Mouse (Mus musculus): ENCODE results near the gene Prima1. TPM values are rescaled to one million over a fixed set of nuclear protein-coding genes. Genes with fewer than 3 reads are reported as not detected.

Prima1 gene
- polyA plus RNA-seq, 1 experiment: 0.57 TPM

DNA sequence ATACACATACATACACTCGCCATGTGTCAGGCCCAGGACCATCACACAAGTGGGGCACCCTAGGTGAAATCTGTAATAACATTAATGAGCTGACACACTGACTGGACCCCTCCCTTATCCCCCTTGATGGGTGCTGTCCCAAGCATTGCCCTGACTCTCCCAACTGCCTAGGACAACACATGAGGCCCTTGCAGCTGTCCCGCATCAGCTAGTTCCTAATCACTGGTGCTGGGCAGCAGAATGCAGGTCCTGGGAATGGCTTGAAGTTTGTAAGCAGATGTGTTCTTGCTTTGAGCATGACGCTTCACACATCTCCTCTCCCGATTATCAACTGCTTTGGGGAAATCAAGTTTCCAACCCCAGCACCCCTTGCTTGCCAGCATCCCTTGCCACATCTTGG lies 15.8 kb downstream of the Prima1 start:
- no peak for DNase-seq (ENCODE audit: low read depth)

DNA sequence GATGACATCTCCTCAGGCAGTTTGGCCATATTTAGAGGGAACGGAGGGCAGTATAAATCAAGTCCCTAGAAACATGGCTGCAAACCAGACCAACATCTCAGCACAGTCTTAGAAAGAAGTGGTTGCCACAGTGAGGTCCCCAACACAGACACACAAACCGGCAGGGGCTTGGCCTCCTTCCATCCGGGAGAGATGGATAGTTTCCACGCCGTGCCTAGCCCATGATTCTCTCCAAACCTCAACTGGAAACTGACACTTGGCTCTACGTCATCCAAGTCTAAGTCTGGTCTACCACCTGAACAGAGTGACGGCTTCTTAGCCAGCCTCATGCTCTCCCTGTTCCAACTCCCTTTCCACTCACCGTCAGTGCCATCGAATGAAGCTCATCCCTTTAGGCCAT lies 18.3 kb downstream of the Prima1 start:
- DNase-seq (ENCODE audit: low read depth): no peak

DNA sequence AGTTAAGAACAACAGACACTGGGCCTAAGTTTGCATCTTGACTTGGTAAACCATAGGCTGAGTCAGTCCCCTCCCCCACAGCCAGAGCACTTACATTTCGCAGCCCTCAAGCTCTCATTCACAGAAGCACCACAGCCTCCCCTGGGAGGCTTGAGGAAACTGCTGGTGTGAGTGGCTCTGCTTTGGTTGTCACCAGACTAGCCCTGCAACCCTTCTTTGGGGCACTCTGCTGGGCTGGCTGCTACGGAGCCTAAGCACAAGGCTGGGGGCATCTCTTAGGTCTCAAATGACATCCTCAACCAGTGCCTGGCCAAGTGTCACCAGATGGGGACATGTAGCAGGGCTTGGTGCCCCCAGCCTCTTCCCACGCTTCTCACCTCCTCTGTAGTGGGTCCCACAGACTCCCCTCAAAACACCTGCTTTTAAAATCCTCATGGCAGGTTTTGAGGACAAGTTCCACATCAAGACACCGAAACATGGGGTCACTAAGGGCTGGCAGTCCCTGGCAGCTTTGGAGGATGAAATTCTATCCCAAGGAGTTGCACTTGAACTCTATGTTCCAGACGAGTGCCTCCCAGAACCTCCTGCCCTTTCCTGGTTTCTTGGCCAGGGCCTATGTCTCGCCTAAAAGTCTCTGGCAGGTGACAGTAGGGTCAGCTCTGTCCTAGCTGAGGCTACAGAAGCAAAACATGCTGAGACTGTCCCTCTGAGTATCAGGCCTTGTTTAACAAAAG lies 25.9 kb downstream of the Prima1 start:
- DNase-seq (ENCODE audit: low read depth): no peak

DNA sequence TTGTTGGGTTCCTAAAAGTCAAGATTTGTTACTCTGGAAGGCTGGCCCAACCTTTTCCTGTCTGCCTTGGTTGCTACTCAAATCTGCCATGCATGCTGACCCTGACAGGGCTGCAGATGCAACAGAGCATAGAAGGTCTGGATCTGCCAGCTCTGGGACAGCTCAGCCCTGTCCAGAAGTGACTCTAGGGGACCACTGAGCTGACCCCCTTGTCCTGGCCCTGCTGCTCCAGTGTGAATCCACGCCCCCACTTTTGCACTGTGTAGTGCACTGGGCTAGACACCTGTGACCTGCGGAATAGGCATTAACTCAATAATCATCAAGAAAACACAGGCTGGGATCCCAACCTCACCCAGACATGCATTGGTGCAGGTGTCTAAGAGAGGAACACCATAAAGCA lies 27.2 kb downstream of the Prima1 start:
- DNase-seq (ENCODE audit: low read depth): no peak

DNA sequence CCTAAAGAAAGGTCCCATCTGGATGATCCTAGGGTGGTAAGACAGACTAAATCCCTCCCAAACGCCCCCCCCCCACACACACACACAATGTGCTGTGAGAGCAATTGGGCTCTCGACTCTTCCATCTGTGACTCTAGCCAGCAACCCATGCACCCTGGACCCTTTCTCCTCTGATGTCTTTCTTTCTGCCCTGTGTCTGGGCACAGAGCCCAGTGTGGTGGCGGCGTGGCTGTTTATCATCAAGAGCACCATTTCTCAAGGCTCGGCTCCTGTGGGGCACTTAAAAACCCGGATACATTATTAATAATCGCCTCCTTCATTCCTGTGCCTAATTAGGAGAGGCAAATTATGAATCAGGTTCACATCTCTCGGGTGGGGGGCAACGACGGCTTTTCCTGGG lies 27.7 kb downstream of the Prima1 start:
- no peak for DNase-seq (ENCODE audit: low read depth)

DNA sequence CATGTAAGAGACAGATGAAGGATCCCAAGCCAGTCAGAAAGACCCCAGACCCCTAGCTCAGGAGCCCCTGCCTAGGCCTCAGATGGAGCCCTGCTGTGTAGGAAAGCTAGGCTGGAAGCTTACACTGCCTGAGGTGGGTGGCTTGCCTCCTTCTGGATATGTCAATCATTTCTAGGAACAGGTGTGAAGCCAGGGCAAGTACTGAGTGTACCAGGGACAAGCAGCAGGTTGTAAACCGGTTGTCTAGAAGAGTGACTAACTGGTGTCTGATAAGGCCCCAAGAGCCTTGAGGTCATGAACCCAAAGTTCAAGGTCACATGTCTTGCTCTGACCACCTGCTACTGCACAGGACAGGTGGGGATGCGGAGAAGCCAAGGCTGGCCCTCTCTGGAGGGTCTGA lies 28.4 kb downstream of the Prima1 start:
- DNase-seq (ENCODE audit: low read depth): no peak

DNA sequence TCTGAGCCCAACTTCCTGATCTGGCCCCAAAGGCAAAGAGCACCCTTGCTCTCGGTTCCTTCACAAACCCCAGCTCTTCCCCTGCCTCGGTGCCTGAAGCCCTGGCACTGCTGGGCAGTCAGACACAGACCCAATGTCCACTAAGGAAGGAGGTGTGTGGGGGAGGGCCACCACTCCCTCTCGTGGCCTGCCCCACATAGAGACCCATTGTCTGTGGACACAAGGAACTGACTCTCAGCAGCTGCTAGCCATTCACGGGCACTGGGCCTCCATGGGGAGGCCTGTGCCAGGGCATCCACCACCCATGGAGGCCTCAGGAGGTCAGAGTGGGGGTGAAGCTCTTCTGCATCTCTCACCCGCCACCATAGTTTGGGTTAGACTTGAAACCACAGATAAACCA lies 30.9 kb downstream of the Prima1 start:
- no peak for DNase-seq (ENCODE audit: low read depth)

DNA sequence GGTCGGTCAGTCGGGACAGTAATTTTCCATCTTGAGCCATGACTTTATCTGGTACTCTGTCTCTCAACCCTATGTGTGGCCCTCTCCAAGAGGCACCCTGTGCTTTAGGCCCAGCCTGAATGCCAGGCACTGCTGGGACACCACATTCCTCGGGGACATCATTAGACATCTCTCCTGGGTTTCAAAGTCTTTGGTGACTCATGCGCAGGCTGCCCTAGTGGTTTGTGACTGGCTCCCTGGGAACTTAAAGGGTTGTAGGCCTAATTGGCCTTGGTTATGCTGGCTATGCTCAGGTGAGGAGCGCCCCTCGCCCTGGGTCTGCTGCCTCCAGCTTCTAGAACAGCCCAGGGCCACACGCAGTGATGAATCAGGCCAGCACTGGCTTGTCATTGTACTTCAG lies 32.4 kb downstream of the Prima1 start:
- DNase-seq (ENCODE audit: low read depth): no peak

DNA sequence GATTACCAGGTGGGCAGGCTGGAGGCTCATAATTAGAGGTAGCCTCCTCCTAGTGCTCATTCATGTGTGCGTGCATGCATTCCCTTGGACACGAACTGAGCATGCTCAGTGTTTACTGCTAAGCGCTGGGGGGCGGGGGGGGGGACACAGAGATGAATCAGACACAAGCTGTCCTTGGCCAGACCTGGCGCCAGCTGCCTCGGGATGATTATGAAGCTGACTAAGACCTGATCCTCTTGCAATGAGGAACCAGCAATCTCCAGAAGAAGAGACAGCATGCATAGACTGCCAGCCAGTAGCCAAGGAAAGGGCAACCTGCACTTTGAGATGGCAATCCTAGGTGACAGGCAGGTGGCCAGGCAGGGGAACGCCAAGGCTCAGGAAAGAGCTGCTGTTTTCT lies 36.4 kb downstream of the Prima1 start:
- no peak for DNase-seq (ENCODE audit: low read depth)

DNA sequence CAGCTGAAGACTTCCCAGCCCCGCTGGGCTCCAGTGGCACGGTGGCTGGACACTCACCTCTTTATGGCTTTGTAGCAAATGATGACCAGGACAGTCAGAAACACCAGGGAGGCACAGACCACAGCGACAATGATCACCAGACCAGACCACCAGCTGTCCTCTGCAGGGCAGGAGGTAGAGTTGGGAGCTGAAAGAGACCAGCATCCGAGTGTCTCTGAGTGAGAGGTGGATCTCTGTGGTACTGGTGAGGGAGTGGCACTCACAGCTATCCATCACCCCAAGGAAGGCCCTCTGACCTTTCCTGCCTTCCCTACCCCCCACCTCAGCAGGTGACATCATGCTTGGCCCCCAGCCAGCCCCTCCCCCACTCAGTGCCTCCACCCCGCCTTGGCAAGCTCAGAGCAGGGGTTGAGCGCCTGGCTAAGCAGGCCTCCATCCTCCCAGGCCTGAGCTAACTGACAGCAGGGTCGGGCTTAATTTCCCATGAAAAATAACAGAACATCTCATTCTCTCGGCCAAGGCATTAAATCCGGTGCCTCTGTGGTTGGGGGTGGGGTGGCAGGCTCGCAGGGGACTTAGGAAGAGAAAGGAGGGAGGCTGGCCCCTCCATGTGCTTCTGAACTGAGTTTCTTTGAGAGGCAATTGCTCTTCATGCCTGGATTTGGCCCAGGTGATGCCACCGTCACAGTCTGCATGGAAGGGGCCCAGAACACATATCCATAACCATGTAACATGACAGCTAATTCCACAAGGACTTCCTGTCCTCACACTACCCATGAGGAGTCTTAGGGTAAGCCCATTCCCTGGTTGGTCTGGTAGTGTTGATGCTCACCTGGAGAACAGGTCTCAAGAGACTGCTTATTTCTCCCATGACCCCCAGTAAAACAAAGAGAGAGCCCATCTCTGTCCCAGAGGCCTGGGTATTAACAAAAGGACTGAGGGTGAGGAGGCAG lies 39.1 kb downstream of the Prima1 start:
- no peak for DNase-seq (ENCODE audit: low read depth)

DNA sequence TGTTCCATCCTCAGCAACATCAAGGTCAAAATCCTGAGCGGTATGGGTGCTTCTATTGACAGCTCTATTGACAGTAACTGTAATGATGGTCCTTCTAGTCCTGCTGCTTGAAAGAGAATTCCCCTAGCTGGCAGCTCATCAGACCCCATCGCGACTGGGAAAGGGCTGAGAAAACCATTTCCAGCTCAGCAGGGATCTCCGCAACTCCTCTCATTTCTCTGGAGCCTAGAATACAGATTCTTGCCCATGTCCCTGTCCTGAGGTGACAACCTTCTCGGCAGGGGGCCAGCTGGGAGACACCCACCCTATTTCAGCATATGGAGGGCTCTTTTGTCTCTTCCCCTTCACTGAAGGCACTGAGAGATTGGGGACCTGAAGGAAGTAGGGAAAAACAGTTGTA lies 49.0 kb downstream of the Prima1 start:
- no peak for DNase-seq (ENCODE audit: low read depth)

DNA sequence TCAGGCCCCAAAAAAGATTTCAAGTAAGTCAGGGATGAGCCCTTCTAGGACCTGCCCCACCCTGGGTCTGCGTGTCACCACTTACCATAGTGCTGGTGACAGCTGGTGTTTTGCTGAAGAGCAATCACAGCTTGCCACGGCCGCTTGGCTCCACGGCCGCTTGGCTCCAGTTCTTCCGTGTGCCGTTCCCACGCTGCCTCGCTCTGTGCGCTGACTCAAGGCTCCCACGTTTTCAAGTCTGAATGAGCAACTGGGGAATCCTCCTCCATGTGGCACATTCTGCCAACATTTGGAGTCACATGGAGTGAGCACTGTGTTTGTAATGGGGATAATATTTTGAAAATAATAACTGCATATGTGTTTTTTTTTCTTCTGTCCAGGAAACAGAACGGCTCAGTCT lies 52.2 kb downstream of the Prima1 start:
- DNase-seq (ENCODE audit: low read depth): no peak

DNA sequence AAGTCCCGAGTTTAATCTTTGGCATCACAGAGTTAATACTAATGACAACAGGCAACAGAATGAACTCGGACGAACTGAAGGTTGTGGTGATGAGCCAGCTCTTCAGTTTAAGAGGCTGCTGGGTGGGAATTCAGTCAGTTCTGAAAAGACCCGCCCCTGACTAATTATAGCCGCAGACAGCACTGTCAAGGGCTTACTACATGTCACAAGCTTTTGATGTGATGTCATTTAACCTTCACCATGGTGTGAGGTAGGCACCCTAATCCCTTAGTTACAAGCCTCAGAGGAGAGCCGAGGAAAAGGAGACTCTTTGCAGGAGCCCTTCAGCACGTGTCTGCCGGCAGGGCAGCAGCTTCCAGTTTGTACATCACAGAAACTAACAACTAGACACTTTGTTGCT lies 53.7 kb downstream of the Prima1 start:
- DNase-seq (ENCODE audit: low read depth): no peak

DNA sequence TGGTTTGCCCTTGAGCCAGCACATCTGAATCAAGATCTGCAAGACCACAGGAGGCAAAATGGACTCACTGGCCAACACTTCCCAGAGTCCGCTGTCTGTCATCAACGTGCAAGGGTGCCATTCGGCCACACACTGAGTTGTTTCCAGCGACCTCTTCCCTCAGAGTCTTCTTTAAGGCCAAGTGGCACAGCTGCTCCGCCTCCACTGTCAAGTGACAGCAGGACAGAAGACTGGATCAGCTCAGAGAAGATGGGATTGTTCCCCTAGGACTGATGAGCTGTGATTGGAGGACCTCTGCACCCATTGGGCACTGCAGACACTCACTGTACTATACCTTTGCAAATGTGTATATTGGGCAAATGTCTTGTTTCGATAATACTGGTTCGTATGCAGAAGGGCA lies 54.9 kb downstream of the Prima1 start:
- no peak for DNase-seq (ENCODE audit: low read depth)

DNA sequence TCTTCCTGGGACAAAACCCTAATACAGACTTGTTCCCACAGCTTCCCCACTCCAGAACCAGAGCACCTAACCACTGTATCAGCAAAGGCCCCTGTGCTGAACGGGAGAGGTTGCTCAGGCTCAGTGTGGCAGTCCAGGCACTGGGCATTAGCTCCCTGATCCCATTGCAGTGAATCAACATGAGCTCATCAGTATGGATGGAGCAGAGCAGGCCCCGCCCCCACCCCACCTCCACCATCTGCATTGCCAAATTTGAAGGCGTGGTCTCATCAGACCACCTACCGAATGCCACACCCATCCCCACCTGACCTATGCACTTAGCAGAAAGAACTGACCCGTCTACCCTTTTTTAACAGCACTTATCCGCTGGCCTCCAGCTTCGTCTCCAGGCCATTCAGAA lies 58.9 kb downstream of the Prima1 start:
- no peak for DNase-seq (ENCODE audit: low read depth)

DNA sequence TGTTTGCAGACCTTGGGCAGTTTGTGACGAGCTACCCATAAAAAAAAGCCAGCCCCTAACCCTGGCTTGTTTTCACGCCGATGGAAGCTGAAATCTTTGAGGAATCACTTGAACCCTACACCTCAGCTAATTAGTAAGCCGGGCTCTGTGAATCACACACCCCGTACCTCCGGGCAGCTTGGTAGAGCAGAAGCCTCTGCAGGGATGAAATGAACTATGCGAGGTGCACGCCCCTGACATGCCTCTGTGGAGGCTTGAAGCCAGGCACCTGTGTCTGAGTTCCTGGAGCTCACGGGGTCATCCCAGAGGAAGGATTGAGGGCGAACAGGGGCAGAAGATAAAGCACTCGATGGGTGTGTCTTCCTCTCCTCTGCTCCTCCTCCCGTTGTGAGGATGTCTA lies 73.1 kb downstream of the Prima1 start:
- no peak for DNase-seq (ENCODE audit: low read depth)

DNA sequence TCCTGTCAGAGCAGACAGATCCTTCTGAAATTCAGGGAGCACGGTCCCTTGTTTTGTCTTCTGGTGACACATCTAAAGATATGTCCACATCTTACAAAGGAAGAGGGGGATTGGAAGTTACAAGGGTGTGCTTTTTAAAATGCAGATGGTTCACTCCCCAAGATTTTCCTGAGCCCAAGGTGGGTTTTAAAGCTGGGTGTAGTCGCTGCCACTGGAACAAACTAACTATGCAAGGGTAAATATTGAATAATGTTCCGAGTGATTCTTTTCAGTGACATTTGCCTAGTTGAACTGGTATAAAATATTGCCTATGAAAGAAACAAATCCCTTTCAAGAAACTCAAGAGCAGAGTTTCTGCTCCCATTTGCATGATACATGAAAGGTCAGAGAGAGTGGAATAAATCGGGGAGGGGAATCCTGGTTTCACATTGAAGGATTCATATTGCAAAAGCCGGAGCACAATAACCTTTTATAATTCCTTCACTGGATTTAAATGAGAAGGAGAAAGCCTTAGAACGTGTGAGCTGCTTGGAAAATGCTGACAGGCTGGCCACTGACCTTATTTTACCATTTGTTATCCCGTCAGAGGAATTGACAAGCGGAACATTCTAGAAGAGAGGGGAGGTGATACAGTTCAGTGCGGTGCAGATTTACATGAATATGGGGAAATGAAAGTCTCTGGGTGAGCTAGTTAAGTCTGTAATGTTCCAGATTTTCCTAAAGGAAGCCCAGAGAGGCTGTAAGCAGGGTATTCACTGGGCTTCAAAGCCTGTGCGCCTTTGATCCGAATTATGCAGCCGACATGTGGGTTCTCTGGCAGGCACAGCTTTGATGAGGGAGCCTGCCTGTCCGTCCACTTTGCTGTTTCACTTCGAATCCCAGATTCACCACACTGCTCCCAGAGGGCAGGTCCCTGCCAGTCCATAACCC lies 77.6 kb downstream of the Prima1 start:
- no peak for DNase-seq (ENCODE audit: low read depth)

DNA sequence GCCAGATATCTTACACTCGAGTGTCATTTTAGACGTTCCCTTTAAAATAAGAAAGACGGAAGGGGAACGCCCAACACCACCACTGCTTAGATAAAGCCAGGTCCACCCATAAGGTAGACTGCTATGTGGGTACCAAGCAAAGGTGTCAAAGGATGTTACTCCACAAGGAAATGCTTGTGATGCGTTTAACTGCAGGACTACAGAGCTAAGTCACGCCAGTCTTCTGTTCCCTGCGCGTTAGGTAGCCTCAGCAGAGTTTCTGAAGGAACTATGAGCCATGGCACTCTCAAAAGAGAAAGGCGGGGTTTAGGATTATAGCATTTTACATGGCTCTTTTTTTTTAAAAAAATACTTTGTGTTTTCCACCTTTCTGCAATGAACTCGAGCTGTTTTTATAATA lies 78.4 kb downstream of the Prima1 start:
- no peak for DNase-seq (ENCODE audit: low read depth)

DNA sequence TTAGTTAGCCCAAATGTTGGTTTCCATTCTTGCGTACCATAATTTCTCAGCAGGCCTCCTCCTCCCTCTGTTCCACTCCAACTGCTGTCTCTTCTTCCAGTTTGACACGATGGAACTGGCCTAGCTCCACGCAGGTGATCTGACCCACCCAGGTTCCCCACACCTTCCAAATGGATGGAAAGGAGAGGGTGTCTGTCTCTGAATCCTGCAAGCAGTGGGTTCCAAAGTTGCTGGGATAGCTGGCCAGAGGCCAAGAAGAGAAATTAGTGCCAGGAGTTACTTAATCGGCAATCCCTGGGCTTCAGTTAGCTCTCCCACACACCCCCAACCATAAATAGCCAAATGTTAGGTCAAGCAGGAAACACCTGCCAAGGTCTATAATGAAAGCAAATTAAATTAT lies 81.2 kb downstream of the Prima1 start:
- no peak for DNase-seq (ENCODE audit: low read depth)

DNA sequence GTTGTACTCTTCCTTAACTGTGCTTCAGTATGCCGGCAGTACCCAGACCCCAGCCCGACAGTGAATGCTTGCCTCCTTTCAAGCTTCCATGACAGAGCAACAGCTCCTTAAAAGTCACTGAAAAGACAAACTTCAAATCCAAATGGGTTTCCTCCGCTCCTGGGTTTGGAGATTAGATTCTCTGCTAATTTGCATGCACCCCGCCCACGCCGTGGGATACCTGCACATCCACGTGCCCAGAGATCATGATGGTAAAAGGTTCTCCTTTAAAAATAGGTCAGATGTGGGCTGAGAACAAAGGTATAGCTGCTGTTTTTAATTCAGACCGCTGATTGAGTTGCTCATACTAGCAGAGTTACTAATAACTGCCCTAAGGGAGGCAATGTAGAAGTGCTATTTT lies 82.9 kb downstream of the Prima1 start:
- DNase-seq (ENCODE audit: low read depth): no peak

DNA sequence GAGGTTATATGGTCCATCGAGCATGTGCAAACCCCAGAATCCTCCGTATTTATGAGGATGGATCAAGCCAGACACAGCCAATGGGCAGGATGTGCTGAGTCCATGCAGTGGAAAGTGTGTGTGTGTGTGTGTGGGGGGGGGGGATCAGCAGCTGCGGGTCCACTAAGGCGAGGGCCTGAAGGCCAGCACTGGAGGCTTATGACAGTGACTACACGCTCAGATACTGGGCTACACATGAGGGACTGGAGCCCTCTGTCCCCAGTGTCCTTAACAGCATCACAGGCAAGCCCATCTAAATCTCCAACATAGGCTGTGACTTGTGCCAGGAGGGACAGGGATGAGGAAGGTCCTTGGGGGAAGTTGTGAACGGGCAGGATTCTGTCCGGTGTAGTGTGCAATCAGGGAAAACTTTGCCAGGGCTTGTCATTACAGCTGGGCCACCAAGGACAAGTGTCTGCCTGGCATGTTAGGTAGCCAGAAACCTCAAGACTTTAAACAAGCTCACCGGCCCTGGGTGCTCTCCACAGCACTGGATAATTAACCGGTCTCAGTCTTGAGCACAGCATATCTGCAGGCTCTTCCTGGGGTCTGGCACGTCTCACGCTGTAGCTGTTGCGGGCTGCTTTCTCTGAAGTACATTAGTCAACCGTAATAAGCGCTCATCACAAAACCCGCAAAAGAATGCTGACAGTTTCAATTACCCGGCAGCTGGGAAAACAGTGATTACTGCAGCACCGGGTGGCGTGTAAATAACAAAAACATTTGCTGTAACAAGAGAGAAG lies 84.6 kb downstream of the Prima1 start:
- no peak for DNase-seq (ENCODE audit: low read depth)

Measured in gonadal fat pad, adult 2 months (tissue).